Mouse (Mus musculus) cerebral cortex, adult 2 months (tissue): ENCODE results near the gene Rgs19.

Source experiments
- WGBS: fragments of 180-500 bp; shearing (Covaris S2); methylation state at CpG from one replicate; pipeline ENCODE4 v1.1.7; 2018; 5-methylcytosine and 5-hydroxymethylcytosine counted together

Gene Rgs19

GRCm38 (mm10) chr2:181648926-181649325 is 44.9 kb downstream of the Rgs19 start:
- 59% methylated on average over 10 of the region's 10 CpGs for WGBS

- 92% methylated on average over 6 of the region's 6 CpGs for WGBS
Measured at GRCm38 (mm10) chr2:181646626-181647472, 46.9 kb downstream of the Rgs19 start.

DNA sequence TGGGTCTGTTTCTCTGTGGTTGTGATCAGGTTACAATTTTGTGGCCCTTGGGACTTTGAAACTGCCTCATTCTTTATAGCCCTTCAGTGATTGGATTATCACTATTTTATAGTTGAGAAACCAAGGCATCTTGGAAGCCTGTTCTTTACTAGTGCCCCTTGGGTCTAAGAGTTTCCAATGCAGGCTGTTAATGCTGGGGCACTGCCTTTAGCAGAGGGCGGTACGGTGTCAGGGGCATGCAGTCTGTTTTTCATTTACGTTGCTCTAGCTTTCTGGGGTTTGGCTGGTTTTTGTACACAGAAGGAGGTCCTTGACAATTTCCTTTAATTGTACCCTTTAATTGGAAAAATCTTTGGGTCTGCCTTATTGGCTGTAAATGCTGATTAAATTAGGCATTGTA is 48.1 kb downstream of the Rgs19 start:
- WGBS = 80% methylated on average over 3 of the region's 3 CpGs

- WGBS = 90% methylated on average over 2 of the region's 2 CpGs
Measured at GRCm38 (mm10) chr2:181644361-181644760, 49.4 kb downstream of the Rgs19 start.
